Mouse (Mus musculus): ENCODE measurements around the gene Bcr.

Gene Bcr

DNA sequence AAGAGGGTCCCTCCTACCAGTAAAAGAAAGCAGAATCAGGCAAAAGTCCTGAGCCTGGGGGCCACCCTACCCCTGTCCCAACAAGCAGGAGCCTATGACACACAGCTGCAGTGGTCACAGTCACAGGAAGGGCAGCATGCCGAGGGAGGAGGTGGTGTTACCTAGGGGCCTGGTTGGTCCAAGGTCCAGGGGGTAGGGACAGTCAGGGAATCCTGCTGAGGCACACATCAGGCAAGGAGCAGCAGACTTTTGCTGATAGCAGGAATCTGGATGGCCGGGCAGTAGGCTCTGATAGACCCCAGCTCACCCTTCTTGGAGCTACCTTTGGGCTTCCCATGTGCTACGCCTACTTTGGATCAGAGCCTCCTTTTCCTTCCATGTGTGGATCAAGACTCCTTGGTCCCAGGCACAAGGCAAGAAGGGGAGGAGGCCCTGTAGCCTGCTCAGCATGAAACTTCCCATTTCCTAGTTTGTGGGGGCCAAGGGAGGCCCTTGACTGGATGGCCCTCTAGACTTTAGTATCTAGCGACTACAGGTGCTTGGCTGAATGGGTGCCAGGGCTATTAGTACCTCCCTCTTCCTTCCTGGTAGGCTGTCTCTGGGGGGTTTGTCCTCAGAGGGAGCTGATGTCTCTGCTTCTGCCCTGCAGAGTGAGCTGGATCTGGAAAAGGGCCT lies 70.1 kb downstream of the Bcr start:
- DNase-seq (ENCODE audit: low spot score) = no peak

DNA sequence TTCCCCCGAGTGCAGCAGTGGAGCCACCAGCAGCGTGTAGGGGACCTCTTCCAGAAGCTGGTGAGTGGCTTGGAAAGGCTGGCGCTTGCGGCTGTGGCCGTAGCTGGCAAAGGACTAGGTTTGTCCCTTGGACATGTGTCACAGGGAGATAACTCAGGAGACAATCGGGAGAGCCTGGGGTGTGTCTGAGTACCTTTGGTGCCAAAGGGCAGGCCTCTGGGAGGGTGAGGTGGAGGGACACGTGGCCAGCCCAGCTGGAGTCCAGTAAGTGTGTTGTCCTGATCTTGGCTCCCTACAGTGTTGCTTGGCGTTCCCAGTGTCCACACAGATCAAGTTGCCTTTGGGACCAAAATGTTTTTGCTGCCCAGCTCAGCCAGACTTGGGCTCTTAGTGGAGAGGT lies 71.2 kb downstream of the Bcr start:
- no peak for DNase-seq (ENCODE audit: low spot score)

DNA sequence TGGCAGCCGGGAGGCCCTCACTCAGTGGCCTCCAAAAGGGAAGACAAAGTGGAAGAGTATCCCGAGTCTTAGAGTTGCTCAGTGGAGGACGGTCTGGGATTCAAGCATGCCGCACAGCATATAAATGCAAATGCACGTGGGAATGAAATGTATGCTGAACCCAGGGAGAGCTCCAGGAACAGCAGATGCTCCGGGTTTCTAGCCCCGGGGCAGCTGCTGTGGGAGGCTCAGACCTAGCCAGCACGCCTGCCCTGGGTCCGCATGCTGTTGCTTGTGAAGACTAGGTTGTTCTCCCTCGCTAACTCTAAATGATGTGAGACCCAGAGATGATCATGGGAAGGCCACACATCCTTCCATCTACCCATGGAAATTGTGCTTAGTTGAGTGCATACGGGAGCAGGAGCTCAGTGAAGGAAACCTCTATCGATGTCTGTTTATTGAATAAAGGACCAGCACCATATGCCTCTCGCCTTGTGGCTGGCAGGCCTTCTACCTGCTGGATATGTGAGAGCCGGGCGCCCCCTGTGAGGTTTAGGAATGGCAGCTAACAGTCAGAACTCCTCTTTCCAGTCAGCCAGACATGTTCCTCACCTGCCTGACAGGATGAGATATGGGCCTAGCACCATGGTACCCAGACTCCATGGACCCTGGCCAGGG lies 74.6 kb downstream of the Bcr start:
- DNase-seq (ENCODE audit: low spot score) = peak; percentile 52

DNA sequence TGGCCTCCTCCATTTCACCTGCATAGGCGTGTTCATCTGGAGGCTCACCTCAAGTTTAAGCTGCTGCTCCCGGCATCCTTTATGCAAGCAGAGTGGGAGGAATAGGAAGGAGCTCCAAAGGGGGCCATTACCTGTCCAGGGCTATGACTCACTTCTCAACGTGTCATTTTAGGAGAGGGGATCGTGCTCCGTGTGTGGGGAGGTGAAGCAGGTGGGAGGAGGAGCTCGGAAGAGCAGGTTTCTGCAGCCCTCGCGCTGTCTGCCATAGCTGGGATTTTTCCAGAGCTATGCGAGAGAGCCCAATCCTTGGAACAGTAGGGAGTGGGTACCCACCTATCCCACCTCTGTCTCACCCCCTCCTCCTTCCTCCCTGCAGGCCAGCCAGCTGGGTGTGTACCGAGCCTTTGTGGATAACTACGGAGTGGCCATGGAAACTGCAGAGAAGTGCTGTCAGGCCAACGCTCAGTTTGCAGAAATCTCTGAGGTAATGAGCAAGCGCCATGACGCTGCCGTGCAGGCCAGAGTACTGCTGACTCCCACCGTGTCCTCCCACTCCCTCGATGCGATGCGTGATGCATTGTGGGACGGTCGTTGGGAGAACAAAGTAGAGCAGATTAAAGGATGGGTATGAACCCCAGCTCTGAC lies 75.2 kb downstream of the Bcr start:
- no peak for DNase-seq (ENCODE audit: low spot score)

DNA sequence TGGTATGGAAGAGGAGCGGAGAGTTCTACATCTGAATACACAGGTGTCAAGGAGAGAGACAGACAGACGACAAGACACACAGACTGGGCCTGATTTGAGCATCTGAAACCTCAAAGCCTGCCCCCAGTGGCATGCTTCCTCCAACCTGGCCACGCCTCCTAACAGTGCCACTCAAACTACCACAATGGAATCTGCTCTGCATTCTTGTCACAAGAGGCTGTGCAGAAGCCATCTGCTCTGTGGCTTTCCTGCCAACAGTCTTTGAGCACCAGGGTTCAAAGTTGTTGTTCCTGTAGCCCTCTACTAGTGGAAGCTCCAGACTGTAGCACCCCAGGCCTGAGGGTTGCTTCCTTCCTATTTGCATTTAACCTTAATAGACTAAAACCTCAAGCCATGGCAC lies 76.8 kb downstream of the Bcr start:
- no peak for DNase-seq (ENCODE audit: low spot score)

DNA sequence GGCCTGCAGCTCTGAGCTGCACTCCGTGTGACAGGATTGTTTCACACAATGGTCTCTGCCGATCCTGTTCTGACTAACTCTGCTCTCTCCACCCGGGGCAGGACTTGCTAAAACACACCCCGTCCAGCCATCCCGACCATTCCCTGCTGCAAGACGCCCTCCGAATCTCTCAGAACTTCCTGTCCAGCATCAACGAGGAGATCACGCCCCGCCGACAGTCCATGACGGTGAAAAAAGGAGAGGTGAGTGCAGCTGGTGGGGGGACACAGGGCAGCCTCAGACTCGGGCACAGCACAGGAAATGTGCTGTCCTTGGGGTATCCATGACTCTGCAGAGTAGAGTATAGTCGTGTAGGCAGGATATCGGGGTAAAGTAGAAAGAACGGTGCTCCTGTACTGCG lies 84.8 kb downstream of the Bcr start:
- no peak for DNase-seq (ENCODE audit: low spot score)

DNA sequence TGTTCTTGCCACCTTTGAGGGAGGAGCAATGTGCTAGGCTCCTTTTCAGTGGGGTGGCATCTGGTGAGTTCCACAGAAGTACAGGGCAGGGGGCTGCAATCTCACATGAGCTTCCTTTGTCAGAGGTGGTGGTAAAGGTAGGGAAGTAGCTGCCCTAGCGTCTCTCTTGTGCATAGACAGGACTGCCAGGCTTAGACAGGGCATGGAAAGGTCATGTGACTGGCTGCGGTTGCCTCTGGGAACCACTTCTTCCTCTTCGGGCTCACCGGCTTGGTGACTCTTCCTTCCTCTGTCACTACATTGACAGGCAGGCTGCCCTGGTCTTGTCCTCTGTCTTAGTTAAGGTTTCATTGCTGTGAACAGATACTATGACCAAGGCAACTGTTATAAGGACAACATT lies 85.6 kb downstream of the Bcr start:
- DNase-seq (ENCODE audit: low spot score) = no peak

DNA sequence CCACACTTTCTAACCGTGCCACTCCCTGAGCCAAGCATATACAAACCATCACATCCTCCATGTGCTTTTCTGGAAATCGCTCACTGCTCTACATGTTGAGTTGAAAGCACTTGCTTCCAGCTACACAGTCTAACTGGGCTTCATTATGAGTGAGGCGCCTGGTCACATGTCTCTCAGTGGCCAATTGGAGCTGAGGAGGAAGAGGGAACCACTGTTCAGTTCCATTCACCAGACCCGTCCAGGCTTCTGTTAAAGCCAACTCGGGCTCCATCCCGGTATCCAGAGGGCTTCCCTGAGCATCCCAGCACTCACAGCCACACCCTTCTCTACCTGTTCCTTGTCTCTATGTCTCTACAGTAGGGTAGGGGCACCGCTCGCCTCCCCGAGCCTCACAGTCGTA lies 86.2 kb downstream of the Bcr start:
- DNase-seq (ENCODE audit: low spot score) = no peak

DNA sequence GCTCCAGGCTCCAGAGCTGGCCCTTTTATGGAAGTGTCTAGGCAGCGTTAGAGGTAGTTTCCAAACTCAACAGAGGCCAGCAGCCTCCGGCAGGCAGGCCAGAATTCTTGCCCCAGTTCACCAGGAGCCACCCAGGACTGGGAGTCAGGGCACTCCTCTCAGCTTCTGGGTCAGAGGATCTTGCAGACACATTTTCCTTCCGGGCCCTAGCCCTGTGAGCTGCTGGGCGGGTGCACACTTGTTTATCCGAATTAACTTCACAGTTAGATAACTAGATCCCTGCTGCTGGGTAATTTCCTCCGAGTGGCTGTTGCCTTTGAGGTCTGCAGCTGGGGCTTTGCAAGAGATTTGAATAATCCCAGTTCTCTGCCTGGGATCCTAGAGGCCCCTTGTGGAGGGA lies 87.9 kb downstream of the Bcr start:
- no peak for DNase-seq (ENCODE audit: low spot score)

DNA sequence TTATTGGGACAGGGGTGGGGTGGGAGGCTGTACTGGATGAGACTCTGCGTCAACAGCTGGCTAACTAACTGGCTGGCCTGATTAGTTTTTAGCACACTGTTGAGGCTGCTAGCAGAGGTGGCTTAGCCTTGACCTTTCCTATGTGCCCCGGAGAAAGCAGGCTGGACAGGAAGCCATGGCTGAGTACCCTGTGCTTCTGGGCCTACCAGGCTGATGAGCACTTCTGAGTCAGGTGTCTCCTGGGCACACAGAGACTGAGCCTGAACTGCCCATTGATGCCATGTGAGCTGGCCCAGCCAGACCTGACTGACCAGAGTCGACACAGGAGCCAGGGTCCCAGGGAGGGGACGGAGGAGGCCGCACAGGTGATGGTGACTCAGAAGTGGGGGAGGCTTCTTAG lies 90.0 kb downstream of the Bcr start:
- DNase-seq (ENCODE audit: low spot score) = no peak

DNA sequence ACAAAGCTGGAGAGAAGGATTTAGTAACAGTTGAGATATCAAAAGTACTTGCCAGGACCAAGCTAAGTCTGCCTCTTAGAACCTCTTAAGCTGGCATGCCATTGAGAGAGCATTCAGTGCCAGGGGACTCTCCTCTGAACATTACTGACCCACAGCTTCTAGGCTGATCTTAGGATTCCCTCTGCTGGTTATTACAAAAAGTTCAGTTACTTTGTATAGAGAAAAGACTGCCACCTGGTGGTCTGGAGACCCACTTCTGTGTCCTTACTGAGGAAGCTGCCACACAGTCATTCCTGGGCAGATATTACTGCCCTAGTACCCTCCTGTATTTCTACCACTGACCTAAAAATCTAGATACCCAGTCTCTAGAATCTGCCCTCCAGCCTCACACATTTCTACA lies 90.9 kb downstream of the Bcr start:
- peak; percentile 89 for DNase-seq (ENCODE audit: low spot score)

DNA sequence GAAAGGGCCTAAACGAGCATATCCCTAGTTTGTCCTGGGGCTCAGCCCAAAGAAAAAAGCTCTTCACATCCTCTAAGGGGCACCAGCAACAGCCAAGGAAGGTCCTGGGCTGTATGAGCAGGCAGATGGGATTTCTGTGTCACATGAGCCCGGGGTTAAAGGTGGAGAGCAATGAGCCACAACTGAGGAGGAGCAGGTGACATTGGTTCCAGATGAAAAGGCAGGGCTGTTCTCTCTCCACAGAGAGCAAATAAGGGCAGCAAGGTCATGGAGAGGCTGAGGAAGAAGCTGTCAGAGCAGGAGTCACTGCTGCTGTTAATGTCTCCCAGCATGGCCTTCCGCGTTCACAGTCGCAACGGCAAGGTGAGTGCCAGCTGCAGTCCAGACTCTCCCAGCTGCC lies 96.4 kb downstream of the Bcr start:
- no peak for DNase-seq (ENCODE audit: low spot score)

DNA sequence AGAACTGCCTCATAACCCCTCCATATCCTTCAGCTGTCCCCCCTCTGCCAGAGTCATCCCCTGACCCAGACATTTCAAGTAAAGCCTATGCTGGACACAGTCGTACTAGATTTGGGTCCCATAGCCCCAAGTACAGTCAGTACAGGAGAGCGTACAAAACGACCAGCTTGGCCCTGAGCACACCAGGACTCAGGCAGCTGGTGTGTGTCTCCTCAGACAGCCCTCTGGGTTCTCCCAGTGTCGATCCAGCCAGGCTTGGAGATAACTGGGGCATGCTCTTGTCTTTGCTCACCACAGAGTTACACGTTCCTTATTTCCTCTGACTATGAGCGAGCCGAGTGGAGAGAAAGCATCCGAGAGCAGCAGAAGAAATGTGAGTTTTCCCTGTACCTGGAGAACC lies 97.3 kb downstream of the Bcr start:
- no peak for DNase-seq (ENCODE audit: low spot score)

DNA sequence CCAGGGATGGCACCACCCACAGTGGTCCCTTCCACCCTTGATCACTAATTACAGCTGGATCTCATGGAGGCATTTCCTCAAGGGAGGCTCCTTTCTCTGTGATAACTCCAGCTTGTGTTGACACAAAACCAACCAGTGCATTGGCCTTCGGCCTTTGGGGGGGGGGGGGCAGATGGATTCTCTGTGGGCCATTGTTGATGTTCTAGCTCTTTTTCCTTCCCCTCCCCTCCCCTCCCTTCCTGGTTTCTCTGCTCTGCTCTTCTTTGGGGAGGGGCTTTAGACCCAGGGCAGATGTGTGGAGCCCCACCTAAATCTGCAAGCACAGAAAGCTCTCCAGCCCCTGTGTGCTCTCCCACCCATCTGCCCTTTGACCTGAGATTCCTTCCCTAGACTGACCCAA lies 98.0 kb downstream of the Bcr start:
- DNase-seq (ENCODE audit: low spot score) = no peak

DNA sequence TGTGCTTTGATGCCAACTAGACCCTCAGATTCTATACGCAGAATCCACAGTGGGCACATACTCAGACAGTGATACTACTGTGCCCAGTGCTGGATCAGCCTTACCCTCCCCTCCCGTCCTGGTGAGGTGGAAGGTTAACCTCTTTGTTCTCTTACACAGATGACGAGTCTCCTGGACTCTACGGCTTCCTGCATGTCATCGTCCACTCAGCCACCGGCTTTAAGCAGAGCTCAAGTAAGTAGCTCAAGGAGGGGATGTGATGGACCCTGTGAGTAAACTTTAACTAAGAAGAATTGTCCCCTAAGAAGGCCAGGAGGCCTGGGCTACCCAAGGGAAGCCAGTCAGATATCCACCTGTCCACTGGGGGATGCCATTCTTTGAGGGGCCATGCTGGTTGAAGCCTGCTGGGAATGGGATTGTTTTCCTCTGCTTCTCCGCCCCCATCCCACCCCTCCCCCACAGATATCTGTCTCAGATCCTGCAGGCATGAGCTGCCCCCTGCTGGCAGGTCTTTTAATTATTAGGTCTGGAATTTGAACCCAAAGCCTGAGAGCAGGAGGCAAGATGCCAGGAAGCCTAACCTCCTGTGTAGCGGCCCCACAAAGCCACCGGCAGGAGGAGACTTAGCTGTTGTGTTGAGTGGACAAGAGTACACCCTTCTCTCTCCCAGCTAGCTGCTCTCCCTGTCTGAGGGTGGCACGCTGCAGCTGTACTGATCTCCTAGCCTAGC lies 99.9 kb downstream of the Bcr start:
- peak; percentile 37 for DNase-seq (ENCODE audit: low spot score)

DNA sequence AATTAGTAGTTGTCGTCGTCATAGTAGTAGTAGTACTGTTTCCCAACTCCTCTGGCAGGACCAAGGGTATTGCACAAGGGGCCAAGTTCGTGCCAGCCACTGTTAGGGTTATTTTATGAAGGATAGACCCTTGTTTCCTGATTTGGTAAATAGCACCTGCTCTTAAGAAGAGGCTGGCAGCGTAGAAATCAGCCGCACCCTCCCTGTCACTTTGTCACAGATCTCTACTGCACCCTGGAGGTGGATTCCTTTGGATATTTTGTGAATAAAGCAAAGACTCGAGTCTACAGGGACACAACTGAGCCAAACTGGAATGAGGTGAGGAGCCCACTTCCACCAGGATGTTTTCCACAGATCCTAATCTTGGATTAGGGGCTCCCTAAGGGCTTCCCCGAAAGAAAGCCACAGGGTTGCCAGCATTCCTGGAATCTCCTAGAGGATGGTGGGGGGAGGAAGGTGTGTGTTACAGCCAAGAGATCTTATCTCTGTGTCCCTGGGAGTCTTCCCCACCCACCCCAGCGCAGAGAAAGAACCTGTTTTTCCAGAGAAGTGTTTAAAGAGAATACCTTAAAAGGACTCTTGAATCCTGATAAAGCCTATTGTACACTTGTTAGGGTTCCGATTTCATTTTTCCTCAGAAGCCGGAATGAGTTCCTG lies 105.6 kb downstream of the Bcr start:
- DNase-seq (ENCODE audit: low spot score) = no peak

DNA sequence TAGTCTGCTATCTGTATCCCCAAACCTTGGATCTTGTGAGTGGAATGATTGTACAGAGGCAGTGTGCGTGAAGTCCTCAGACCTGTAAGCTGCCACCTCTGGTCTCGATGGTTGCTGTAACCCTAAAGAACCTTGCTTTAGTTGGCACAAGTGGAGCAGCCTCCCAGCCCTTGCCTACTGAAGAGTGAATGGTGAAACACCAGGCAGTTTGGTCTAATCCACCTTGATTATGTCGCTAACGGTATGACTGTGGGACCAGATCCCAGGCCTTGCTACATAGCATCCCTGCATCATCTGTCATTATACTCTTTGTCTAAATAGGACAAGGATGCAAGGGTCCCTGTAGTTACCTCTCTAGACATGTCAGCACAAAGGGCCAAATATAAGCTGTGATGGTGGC lies 106.2 kb downstream of the Bcr start:
- no peak for DNase-seq (ENCODE audit: low spot score)

DNA sequence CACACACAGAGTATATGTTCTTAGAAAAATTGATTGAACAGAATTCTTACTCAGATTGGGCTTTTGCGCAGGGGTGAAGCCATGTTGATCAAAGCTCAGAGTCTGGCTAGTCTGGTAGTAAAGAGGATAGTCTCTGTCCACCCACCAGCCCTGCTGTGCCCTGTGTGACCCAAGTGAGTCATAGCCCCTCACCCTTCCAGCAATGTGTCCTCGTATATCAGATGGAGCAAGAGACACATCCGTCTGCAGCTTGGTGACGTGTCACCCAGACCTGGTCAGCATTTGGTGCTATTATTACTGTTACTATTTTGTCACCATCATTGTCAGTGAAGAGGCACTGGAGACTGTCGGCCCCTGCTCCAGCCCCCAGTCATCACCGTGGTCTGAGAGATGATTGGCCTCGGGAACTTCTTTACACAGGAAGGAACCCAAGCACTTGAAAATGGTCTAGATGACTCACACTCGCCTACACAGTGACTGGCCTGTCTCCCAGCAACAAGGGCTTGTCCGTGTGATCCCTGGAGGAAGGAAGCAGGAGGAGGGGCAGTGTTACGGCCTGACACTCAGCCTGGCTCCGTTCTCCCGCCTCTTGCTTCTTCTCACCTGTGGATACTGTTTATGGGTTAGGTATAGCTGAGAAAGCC lies 109.9 kb downstream of the Bcr start:
- no peak for DNase-seq (ENCODE audit: low spot score)

DNA sequence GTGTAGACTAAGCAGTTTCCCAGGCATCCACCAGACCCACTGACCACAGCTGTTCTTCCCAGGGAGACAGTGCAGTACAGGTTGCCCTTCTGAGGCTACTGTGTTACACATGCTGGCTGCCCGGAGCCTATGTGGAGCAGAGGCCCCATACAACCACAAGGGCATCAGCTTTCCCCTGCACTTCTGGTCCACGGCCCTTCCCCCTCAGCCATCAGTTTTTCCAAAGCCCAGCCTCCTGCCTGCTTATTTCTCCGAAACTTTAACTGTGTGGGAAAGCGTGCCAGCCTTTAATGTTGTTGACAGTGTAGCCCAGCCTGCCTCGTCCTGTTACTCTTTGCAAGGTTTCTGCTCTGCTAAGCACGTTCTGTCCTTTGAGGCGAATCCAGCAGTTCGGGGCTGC lies 112.7 kb downstream of the Bcr start:
- no peak for DNase-seq (ENCODE audit: low spot score)

DNA sequence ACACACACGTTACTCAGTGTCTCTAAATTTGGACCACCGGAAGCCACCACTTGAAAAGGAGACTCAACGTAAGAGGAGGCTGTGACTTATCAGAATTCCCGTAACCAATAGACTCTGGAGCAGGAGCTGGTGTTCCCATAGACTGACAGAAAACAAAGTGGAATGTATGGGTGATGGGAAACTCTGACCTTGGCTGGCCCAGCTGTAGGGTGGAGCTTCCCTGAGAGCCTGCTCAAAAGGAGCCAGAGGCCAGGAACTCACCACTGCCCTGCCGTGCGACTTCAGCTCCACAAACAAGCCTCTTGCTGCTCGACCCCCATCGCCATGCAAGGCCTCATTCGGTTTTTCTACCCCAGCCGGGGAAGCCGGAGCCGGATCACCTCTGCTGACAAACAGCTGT lies 113.3 kb downstream of the Bcr start:
- DNase-seq (ENCODE audit: low spot score) = no peak

DNA sequence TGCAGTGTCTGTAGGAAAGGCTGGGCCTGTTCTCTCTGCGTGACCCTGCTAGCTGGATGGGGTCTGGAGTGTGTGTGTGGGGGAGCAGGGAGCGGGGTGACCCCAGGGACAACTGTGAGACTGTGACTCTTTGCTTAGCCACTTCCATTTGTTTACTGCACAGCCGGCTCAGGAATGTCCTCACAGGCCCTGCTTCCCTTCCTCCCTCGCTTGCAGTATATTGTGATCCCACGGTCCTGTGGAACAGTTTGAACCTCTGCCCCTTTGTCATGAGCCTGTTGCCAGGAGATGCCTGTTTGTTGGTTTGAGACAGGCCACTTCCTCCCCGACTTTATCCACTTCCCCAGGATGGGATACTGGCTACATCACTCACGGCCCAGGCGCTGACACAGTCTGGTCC lies 116.1 kb downstream of the Bcr start:
- DNase-seq (ENCODE audit: low spot score) = no peak

DNA sequence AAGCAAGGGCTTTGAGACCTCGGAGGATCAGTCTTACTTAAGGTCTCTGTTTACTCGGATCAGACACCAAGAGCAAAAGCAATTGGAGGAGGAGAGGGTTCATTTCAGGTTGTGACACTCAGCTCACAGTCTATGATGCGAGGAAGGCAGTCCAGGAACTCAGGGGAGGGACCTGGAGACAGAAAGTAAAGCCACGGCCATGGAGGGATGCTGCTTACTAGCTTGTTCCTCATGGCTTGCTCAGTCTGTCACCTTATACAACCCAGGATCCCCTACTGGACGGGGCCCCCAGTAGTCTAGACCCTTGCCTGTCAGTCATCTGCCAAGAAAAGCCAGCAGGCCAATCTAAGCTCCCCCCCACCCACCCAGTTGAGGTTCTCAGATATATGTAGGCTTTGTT lies 118.5 kb downstream of the Bcr start:
- DNase-seq (ENCODE audit: low spot score) = no peak

Measured in layer of hippocampus, adult 11-12 months (tissue).